Mouse (Mus musculus): ENCODE measurements at regions not wholly inside any gene's neighbourhood (a gene's known extent, or its start where the extent isn't known, plus 50 kb on each side); places are given as distances from the start of the nearest gene placed in this dataset. TPM values are rescaled to one million over a fixed set of nuclear protein-coding genes. Genes with fewer than 3 reads are reported as not detected.

- H3K36me3 ChIP-seq (replicated peaks), result no peaks in the 10 kb centered on the region
- DNase-seq (ENCODE audit: low spot score), result no peak
- no peak overlapping the region for H3K27ac ChIP-seq (replicated peaks)
Measured at GRCm38 (mm10) chr1:83535461-83535860, 127.5 kb upstream of the Sphkap start.

GRCm38 (mm10) chr1:83527803-83528202 lies 119.8 kb upstream of the Sphkap start:
- Histone ChIP-seq H3K4me3 (no peak overlapping the region), H3K27me3 (replicated peaks; ENCODE audit: low read depth, poor library complexity, severe bottlenecking) (no peaks in the 10 kb centered on the region), H3K9me3 (no peaks in the 10 kb centered on the region), H3K27ac (replicated peaks) (no peak overlapping the region), H3K4me1 (no peaks in the 10 kb centered on the region), H3K36me3 (replicated peaks) (no peaks in the 10 kb centered on the region)
- WGBS, result 76% methylated on average over 1 of the region's 1 CpGs
- no peak for DNase-seq (ENCODE audit: low spot score)

More at GRCm38 (mm10) chr1:83535461-83535860, 127.5 kb upstream of the Sphkap start:
- no peaks in the 10 kb centered on the region for H3K27me3 ChIP-seq (replicated peaks; ENCODE audit: low read depth, poor library complexity, severe bottlenecking)
- no peak overlapping the region for H3K4me3 ChIP-seq
- no peaks in the 10 kb centered on the region for H3K4me1 ChIP-seq
- no peaks in the 10 kb centered on the region for H3K9me3 ChIP-seq

- Histone ChIP-seq H3K4me3 (no peak overlapping the region), H3K4me1 (no peaks in the 10 kb centered on the region), H3K27me3 (replicated peaks; ENCODE audit: low read depth, poor library complexity, severe bottlenecking) (no peaks in the 10 kb centered on the region), H3K9me3 (no peaks in the 10 kb centered on the region), H3K36me3 (replicated peaks) (no peaks in the 10 kb centered on the region), H3K27ac (replicated peaks) (no peak overlapping the region)
- no peak for DNase-seq (ENCODE audit: low spot score)
- WGBS, result 88% methylated on average over 5 of the region's 5 CpGs
Measured at GRCm38 (mm10) chr1:83509356-83509755, 101.4 kb upstream of the Sphkap start.

GRCm38 (mm10) chr1:83505386-83505785 lies 97.4 kb upstream of the Sphkap start:
- no peaks in the 10 kb centered on the region for H3K27me3 ChIP-seq (replicated peaks; ENCODE audit: low read depth, poor library complexity, severe bottlenecking)
- no peaks in the 10 kb centered on the region for H3K9me3 ChIP-seq
- H3K4me3 ChIP-seq, result no peak overlapping the region
- no peak for DNase-seq (ENCODE audit: low spot score)
- H3K27ac ChIP-seq (replicated peaks), result no peak overlapping the region
- WGBS, result 76% methylated on average over 2 of the region's 2 CpGs
- H3K4me1 ChIP-seq, result no peaks in the 10 kb centered on the region
- no peaks in the 10 kb centered on the region for H3K36me3 ChIP-seq (replicated peaks)

- WGBS, result 83% methylated on average over 2 of the region's 2 CpGs
- Histone ChIP-seq H3K9me3 (no peaks in the 10 kb centered on the region), H3K27ac (replicated peaks) (no peak overlapping the region), H3K4me3 (no peak overlapping the region), H3K36me3 (replicated peaks) (no peaks in the 10 kb centered on the region), H3K27me3 (replicated peaks; ENCODE audit: low read depth, poor library complexity, severe bottlenecking) (no peaks in the 10 kb centered on the region), H3K4me1 (no peaks in the 10 kb centered on the region)
- no peak for DNase-seq (ENCODE audit: low spot score)
Measured at GRCm38 (mm10) chr1:83496888-83497287, 88.9 kb upstream of the Sphkap start.

- Histone ChIP-seq H3K27me3 (replicated peaks; ENCODE audit: low read depth, poor library complexity, severe bottlenecking) (no peaks in the 10 kb centered on the region), H3K4me1 (no peaks in the 10 kb centered on the region), H3K4me3 (no peak overlapping the region), H3K9me3 (no peaks in the 10 kb centered on the region), H3K27ac (replicated peaks) (no peak overlapping the region), H3K36me3 (replicated peaks) (no peaks in the 10 kb centered on the region)
- no peak for DNase-seq (ENCODE audit: low spot score)
- 52% methylated on average over 2 of the region's 2 CpGs for WGBS
Measured at GRCm38 (mm10) chr1:83496380-83496779, 88.4 kb upstream of the Sphkap start.

GRCm38 (mm10) chr1:83495022-83495421 lies 87.0 kb upstream of the Sphkap start:
- H3K4me1 ChIP-seq, result no peaks in the 10 kb centered on the region
- WGBS, result 86% methylated on average over 4 of the region's 4 CpGs

GRCm38 (mm10) chr1:83479111-83479510 lies 71.1 kb upstream of the Sphkap start:
- H3K4me1 ChIP-seq, result no peaks in the 10 kb centered on the region
- no peak overlapping the region for H3K27ac ChIP-seq (replicated peaks)
- H3K36me3 ChIP-seq (replicated peaks), result no peaks in the 10 kb centered on the region
- no peak overlapping the region for H3K4me3 ChIP-seq
- no peak for DNase-seq (ENCODE audit: low spot score)
- WGBS, result 80% methylated on average over 2 of the region's 2 CpGs
- H3K27me3 ChIP-seq (replicated peaks; ENCODE audit: low read depth, poor library complexity, severe bottlenecking), result no peaks in the 10 kb centered on the region
- H3K9me3 ChIP-seq, result no peaks in the 10 kb centered on the region

More at GRCm38 (mm10) chr1:83495022-83495421, 87.0 kb upstream of the Sphkap start:
- no peaks in the 10 kb centered on the region for H3K9me3 ChIP-seq
- no peak overlapping the region for H3K27ac ChIP-seq (replicated peaks)
- H3K36me3 ChIP-seq (replicated peaks), result no peaks in the 10 kb centered on the region
- H3K4me3 ChIP-seq, result no peak overlapping the region
- no peaks in the 10 kb centered on the region for H3K27me3 ChIP-seq (replicated peaks; ENCODE audit: low read depth, poor library complexity, severe bottlenecking)
- DNase-seq (ENCODE audit: low spot score), result no peak

Small RNA genes lying in the stretch of these regions (microRNA-seq; reads per million reads assigned to microRNA genes)
- gene Gm25754, result not detected

Data from embryonic facial prominence, embryonic 10.5 days (tissue).